Mouse (Mus musculus) testis, postnatal 10 days (tissue): Measurements from ENCODE around the gene Cntrob.

Experiments
- DNase-seq: peaks from one replicate; pipeline ENCODE4 v3.0.0; 2021; ENCODE audit warnings: low spot score

Gene Cntrob

GRCm38 (mm10) chr11:69323667-69324111 lies at the start of gene Cntrob, which contains the start of gene Trappc1:
Gene Cntrob, minus strand, starts transcription at chr11:69323775.
Gene Trappc1, plus strand, starts transcription at chr11:69323980.
- peak; percentile 99 for DNase-seq

DNA sequence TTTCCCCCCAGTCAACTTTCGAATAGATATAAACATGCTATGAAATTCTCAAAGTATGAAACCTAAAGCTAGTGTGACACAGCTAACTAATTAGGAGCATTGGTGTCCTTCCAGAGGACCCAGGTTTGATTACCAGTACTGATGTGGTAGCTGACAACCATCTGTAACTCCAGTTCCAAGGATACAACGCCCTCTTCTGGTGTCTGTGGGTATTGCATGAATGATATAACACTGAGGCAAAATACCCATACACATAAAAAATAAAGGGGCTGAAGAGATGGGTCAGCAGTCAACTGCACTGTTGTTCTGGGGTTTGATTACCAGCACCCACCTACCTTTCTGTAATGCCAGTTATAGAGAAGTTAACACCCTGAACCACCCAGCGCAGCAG lies 49.2 kb upstream of the Cntrob start:
- DNase-seq, result no peak

- no peak for DNase-seq
Observed at GRCm38 (mm10) chr11:69372056-69372779, 48.6 kb upstream of the Cntrob start.

DNA sequence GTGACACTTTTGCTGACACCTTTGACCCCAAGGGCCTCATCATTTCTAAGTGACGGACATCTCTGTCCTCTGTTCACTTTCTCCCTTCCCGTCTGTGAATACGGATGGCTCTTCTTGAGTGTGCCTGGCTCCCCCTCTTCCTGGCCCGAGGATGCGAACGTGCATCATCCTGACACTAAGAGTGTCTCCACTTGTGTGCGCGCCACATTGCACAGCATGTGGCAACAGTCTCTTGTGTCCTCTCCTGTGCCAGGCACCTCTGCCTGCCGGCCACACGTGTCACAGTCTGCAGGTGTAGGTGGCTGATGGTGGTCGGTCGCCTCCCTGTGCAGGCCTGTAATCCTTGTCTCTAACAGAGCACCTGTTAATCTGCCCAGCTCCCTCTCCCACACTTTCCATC lies 48.0 kb upstream of the Cntrob start:
- no peak for DNase-seq

- DNase-seq, result no peak
Observed at GRCm38 (mm10) chr11:69370817-69371215, 47.2 kb upstream of the Cntrob start.

DNA sequence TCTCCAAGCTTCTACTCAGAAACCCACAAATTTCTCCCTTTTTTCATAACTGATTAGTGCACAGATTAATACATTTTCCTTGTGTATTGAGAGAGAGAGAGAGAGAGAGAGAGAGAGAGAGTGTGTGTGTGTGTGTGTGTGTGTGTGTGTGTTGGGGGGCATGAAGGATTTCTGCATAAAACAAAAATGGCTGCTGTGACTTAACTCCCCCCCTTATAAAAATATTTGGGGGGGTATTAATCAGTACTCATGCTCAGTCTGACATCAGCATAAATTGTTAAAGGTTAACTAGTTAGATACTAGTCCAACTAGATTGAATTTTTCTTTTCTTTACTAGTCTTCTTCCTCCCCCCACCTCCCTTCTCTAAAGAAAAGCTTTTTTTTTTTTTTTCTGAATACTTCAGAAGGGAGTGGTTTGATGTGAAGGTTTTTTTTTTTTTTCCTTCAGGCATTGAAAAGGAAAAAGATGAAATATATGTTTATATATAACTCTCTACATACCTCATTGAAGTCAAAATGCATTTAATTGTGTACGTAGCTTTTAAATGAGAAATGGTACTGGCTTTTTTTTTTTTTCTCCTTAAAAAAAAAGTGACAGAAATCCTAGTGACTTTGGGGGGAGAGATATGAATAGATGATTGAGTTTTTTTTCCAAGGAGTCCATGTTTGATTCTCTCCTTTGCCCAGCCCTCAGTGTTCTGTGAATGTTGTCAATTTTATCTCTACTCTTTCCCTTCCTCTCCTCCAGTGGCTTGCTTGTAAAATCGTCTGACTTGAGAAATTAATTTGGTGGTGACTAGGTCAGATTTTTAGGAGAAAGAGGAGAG lies 46.6 kb upstream of the Cntrob start:
- DNase-seq, result no peak

- DNase-seq, result no peak
Observed at GRCm38 (mm10) chr11:69369215-69369989, 45.8 kb upstream of the Cntrob start, which contains the start of gene Chd3. Gene Chd3, minus strand, starts transcription at chr11:69369406.

DNA sequence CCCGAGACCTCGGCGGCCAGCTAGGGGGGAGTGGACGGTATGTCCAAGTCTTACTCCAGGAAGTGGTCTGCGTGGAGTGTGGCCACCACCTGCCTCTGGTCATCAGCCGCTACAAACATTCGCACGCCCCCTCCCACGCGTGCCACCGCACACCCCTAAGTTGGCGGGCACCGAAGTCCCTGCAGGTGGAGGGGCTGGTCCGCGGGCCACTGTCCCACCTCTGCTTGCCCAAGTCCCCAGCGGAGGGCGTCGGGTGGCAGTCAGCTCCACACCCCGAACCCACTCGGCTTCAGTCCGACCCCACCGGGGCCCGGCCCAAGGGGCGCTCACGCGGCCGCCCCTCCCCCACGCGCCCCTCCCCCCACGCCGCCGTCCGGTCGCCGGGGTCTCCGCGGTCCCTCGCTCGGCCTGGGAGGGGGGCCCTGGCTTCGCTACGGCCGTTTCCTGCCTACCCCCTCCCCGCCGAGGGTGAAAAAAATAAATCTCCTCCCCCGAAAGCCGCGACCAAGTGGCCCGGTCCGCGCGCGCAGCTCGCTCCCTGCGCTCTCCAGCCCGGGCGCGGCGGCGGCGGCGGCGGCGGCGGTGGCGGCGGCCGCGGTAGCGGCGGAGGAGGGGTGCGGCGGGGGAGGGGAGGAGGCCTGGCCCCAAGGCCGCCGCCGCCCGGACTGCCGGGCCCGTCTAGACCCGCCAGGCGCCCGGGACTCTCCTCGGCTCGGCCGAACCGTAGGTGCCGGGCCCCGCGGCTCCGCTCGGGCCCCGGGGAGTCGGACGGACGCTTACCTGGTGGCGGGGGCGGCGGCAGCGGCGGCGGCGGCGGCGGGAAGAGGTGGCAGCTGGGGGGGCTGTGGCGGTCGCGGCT lies 45.0 kb upstream of the Cntrob start:
- peak; percentile 69 for DNase-seq

- peak; percentile 75 for DNase-seq
Observed at GRCm38 (mm10) chr11:69367616-69368355, 44.2 kb upstream of the Cntrob start.

GRCm38 (mm10) chr11:69366855-69367615 lies 43.5 kb upstream of the Cntrob start:
- no peak for DNase-seq

DNA sequence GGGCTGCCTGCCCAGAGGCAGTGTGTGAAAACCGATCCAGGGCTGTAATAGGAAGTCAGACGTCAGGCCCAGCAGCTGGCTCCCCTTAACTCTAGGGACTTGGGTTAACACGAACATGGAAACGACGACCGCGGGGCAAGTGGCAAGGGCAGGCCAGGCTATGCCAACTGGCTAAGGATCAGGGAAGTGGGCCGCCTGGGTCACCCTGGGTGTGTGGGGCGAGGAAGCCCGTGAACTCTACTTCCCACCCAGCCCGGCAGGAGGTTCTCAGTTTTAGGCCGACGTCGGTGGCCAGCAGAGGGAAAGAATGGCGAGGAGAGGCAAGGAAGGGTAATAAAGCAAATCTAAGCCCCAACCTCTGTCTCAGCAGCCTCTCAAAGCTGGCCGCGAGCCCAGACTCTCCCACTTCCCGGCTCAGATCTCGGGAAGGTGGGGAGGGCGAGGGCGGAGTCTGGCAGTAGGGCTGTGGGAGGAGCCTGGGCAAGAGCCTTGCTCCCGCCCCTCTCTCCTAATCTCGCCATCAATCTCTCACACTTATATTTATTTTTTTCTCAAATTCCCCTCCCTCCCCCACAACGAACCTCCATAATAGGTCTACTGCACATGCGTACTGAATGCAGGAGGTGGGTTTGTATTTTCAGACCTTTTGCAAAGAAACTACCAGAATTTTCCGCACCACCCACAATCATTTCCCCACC lies 42.7 kb upstream of the Cntrob start:
- DNase-seq, result peak; percentile 98

GRCm38 (mm10) chr11:69365722-69366121 lies 42.1 kb upstream of the Cntrob start:
- no peak for DNase-seq

DNA sequence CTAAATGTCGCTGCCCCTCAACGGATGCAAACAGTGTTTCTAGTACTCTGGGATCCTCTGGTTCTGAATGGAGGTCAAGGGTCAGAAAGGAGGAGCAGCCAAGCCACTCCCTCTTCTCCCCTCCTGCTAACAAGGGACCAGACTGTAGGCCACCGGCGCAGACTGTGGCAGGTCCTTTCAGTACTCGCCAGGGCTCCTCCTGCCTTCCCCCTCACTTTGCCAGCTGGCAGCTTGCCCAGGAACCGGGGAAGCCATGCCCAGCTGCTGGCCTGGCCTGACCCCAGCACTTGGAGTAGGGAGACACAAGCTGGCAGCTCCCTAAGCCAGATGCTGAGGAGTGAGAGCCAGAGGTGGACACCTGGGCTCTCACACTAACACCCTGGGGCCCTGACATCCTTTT lies 41.3 kb upstream of the Cntrob start:
- DNase-seq, result peak; percentile 99

DNA sequence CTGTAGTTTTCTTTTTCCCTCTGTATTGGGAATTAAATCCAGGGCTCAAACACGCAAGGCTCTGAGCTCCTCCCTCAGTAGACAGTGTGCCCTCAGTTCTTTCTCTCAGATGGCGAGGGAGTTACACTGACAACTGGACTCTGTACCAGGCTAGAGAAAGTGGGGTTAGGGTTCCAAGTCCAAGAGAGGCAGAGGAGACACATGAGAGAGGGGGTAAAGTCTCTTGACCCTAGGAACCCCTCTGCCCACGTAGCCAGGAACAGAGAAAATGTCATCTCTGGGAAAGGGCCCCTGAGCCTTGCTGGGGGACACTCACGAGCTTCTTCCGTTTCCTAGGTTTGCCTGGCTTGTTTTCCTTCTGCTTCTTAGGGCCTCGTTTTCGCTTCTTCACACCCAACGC lies 40.8 kb upstream of the Cntrob start:
- no peak for DNase-seq

- no peak for DNase-seq
Observed at GRCm38 (mm10) chr11:69362479-69362878, 38.9 kb upstream of the Cntrob start.

DNA sequence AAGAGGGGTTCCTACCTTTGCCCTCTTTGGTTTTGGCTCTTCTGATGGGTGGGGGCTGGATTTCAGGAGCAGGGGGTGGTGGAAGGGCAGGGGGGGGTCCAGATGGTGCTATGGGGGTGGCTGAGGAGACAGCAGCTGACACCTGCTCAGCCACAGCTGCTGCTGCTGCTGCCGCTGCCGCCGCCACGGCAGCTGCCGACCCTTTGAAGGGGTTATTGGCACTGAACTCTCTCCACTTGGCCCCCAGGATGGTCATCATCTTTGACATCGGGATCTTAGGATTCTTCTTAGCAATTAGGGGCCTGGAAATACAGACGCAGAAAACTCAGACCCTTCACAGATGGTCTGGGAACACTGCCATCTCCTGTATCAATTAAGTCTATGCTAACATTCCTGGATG lies 38.4 kb upstream of the Cntrob start:
- no peak for DNase-seq

GRCm38 (mm10) chr11:69357690-69358089 lies 34.1 kb upstream of the Cntrob start:
- DNase-seq, result no peak

- no peak for DNase-seq
Observed at GRCm38 (mm10) chr11:69356544-69356943, 33.0 kb upstream of the Cntrob start.

- no peak for DNase-seq
Observed at GRCm38 (mm10) chr11:69346441-69346840, 22.9 kb upstream of the Cntrob start.
